Mouse (Mus musculus): Measurements from ENCODE around the gene BC028528. TPM values are rescaled to one million over a fixed set of nuclear protein-coding genes. Genes with fewer than 3 reads are reported as not detected.

The BC028528 gene
- polyA plus RNA-seq (2012; rRNA removed) = 0.78 and 1.1 TPM in 2 replicates

GRCm38 (mm10) chr3:95891211-95892065 lies at the start of gene BC028528:
Gene BC028528, minus strand, starts transcription at chr3:95892005.

GRCm38 (mm10) chr3:95928658-95929503 lies 37.1 kb upstream of the BC028528 start, which contains the start of gene Anp32e:
Gene Anp32e, plus strand, starts transcription at chr3:95929246.

GRCm38 (mm10) chr3:95904568-95904967 lies 12.8 kb upstream of the BC028528 start, which contains the start of gene Car14:
Gene Car14, minus strand, starts transcription at chr3:95904691.

GRCm38 (mm10) chr3:95893606-95894316 lies 2.0 kb upstream of the BC028528 start, which contains the start of gene Aph1a:
Gene Aph1a, plus strand, starts transcription at chr3:95893969.

GRCm38 (mm10) chr3:95881979-95882815 lies 9.6 kb downstream of the BC028528 start, which contains the start of gene Ciart:
Gene Ciart, minus strand, starts transcription at chr3:95882251.

GRCm38 (mm10) chr3:95871392-95871867 lies 20.4 kb downstream of the BC028528 start, which contains the start of gene Mrps21:
Gene Mrps21, minus strand, starts transcription at chr3:95871519.

GRCm38 (mm10) chr3:95855502-95856089 lies 36.2 kb downstream of the BC028528 start, which contains the start of gene Prpf3:
Gene Prpf3, minus strand, starts transcription at chr3:95855885.

Other genes starting within 250 kb of the BC028528 start
- 43.6 and 126 TPM in 2 replicates for gene Mcl1, start 233.2 kb downstream of the BC028528 start, polyA plus RNA-seq (2012; rRNA removed)
- 28.5 and 29.1 TPM in 2 replicates for gene Adamtsl4, start 204.1 kb downstream of the BC028528 start, polyA plus RNA-seq (2012; rRNA removed)
- 282 and 316 TPM in 2 replicates for gene Ecm1, start 152.4 kb downstream of the BC028528 start, polyA plus RNA-seq (2012; rRNA removed)
- 17.0 and 18.6 TPM in 2 replicates for gene Tars2, start 131.8 kb downstream of the BC028528 start, polyA plus RNA-seq (2012; rRNA removed)
- 1.9 and 2.9 TPM in 2 replicates for gene Rprd2, start 73.1 kb downstream of the BC028528 start, polyA plus RNA-seq (2012; rRNA removed)
- gene Prpf3, start 36.1 kb downstream of the BC028528 start, polyA plus RNA-seq (2012; rRNA removed) = 3.7 and 4.7 TPM in 2 replicates
- 9.8 and 11.2 TPM in 2 replicates for gene Mrps21, start 20.5 kb downstream of the BC028528 start, polyA plus RNA-seq (2012; rRNA removed)
- 0.98 and 1.3 TPM in 2 replicates for gene Ciart, start 9.8 kb downstream of the BC028528 start, polyA plus RNA-seq (2012; rRNA removed)
- gene Aph1a, start 2.0 kb upstream of the BC028528 start, polyA plus RNA-seq (2012; rRNA removed) = 135 and 156 TPM in 2 replicates
- 2.1 and 2.2 TPM in 2 replicates for gene Car14, start 12.7 kb upstream of the BC028528 start, polyA plus RNA-seq (2012; rRNA removed)
- gene Anp32e, start 37.2 kb upstream of the BC028528 start, polyA plus RNA-seq (2012; rRNA removed) = 1.9 and 2.2 TPM in 2 replicates
- gene Plekho1, start 104.0 kb upstream of the BC028528 start, polyA plus RNA-seq (2012; rRNA removed) = 21.5 and 24.7 TPM in 2 replicates
- 1.4 and 1.6 TPM in 2 replicates for gene Vps45, start 166.5 kb upstream of the BC028528 start, polyA plus RNA-seq (2012; rRNA removed)
- gene Otud7b, start 212.5 kb upstream of the BC028528 start, polyA plus RNA-seq (2012; rRNA removed) = 6.0 and 7.2 TPM in 2 replicates

All from stomach, adult 2 months (tissue).